Mouse (Mus musculus) macrophage (primary cell): ENCODE results near the gene Acsbg1. TPM values are rescaled to one million over a fixed set of nuclear protein-coding genes. Genes with fewer than 3 reads are reported as not detected.

Source experiments
- H3K27ac ChIP-seq: fragments of 350-480 bp; formaldehyde crosslinking; 2 replicates; pipeline ENCODE4 v1.9.0; 2021
- H3K36me3 ChIP-seq: fragments of 350-480 bp; formaldehyde crosslinking; 2 replicates; pipeline ENCODE4 v1.9.0; 2021; ENCODE audit errors: inconsistent target
- H3K4me3 ChIP-seq: fragments of 350-480 bp; formaldehyde crosslinking; 2 replicates; pipeline ENCODE4 v1.9.0; 2021; ENCODE audit errors: inconsistent target
- H3K79me2 ChIP-seq: fragments of 350-480 bp; formaldehyde crosslinking; 2 replicates; pipeline ENCODE4 v1.9.0; 2021; ENCODE audit errors: inconsistent target
- WGBS: methylation state at CpG from one replicate; pipeline ENCODE4 v1.1.7; 2026; ENCODE audit warnings: inconsistent platforms; ENCODE audit not compliant: missing documents; 5-methylcytosine and 5-hydroxymethylcytosine counted together
- polyA plus RNA-seq: library from polyadenylated mRNA; stranded (reverse); fragments of 250-400 nt; gene quantifications from 3 replicates; pipeline ENCODE4 v1.2.4, GENCODE M21; 2018; ENCODE audit warnings: inconsistent platforms

The Acsbg1 gene
- polyA plus RNA-seq, 1 experiment from 2014 or later = not detected

DNA sequence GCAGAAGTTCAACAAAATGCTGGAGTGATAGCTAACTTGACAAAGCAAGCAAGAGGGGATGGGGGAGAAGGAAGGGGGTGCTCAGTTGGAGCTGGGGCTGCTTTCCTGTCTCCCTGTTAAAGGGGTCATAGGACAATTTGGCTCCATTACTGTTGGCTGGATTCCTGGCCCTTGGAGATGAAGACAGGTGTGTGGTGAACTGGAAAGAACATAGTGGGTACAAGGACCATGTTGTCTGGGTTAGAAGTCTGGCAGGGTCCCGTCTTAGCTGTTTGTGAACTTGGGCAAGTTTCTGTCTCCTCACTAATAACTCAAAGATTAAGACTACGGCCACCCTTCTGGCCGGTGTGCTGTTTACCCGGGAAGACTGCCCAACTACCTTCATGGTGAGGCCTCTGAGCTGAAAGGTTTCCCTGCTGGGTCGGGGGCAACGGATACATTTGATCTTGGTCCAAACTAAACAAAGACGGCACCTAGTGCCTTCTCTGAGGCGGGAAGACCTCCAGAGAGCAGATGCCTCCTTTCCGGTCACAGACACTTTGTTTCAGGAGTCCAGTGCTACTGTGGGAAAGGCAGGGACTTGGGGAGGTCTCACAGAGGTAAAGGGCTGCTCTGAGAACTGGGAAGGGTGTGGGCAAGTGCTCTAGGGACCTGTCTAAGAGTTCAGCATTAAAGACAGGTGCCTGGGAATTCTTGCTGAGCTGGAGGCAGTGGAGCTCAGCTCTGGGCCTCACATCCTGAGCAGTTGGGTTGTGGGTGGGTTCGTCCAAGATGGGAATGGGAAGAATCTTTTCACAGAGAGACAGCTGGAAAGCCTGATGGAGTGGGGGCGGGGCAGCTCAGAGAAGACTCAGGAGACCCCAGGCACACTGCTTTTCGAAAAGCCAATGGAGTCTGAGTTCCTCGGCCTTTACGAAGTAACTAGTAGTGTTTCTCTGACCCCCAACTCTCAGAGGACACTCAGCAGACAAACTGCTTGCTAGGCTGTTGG, 25.9 kb upstream of the Acsbg1 start:
- Histone ChIP-seq H3K27ac (no peak overlapping the region), H3K36me3 (no peaks in the 10 kb centered on the region), H3K4me3 (no peak overlapping the region), H3K79me2 (no peaks in the 10 kb centered on the region)
- WGBS = 93% methylated on average over 14 of the region's 14 CpGs

DNA sequence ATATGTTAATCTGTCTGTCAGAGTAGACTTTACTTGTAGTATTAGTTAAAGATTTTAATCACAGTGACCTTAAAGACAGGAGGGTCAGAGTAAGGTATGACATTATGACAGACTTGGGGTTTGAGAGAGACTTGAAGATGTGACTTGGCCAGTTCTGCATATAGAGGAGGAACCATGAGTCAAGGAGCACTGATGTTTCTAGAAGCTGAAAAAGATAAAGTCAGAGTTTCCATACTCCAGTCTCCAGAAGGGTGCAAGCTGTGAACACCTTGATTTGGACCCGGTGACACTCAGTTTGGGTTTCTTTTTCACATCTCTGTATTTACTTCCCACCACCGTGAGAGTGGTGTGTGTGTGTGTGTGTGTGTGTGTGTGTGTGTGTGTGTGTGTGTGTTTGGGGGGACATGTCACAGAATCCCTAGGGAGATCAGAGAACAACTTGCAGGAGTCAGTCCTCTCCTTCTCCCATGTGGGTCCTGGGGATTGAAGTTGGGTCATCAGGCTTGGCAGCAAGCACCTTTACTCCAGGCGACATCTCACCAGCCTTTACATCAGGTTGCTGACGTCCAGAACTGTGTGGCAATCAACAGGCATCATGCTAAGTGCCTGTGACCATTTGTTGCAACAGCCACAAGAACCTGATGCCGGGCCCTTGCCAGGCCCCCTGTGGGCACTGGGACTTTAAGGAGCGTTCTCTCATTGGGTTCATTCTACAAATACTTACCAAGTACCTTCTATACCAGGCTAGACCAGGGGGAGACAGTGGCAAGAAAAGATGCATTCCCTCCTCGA, 22.3 kb upstream of the Acsbg1 start:
- no peaks in the 10 kb centered on the region for H3K79me2 ChIP-seq
- no peak overlapping the region for H3K4me3 ChIP-seq
- H3K27ac ChIP-seq = no peak overlapping the region
- WGBS = 88% methylated on average over 6 of the region's 7 CpGs
- H3K36me3 ChIP-seq = no peaks in the 10 kb centered on the region

DNA sequence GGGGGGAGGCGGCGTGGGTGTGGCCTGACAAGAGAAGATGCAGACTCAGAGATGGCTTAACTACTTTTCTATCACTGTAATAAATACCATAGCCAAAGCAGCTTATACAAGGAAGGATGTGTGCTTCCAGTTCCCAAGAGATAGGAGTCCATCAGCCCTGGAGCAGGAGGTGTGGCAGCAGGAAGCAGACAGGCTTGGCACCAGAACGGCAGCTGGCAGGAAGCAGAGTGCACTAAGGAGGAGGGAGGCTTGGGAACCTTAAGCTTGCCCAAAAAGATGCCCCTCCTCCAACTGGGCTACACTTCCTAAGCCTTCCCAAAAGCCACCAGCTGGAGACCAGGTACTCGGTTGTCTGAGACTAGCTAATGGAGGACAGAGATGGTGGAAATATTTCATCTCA, 21.2 kb upstream of the Acsbg1 start:
- H3K79me2 ChIP-seq = no peaks in the 10 kb centered on the region
- no peak overlapping the region for H3K27ac ChIP-seq
- no peaks in the 10 kb centered on the region for H3K36me3 ChIP-seq
- WGBS = 32% methylated on average over 2 of the region's 4 CpGs
- H3K4me3 ChIP-seq = no peak overlapping the region

DNA sequence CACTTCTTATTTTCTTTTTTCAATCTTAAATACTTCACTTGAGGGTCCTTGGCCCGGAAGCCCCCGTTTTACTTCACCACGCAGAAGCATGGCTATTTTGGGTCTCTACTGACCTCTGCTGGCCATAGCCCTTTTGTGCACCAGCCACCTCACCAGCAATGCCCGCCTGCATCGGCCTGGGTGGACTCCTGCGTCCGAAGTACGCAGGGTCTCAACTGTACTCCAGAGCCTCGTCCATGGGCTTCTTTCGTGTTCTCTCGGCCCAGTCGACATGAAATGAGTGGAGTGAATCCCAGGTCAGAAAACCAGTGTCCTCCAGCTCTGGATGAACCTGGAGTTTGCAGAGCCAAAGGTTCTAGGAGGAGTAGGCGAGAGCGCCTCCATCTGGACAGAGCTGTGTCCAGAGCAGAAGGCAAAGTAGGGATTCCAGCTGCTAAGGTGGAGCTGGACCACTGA, 14.9 kb upstream of the Acsbg1 start:
- Histone ChIP-seq H3K4me3 (no peak overlapping the region), H3K27ac (no peak overlapping the region)
- WGBS = 6% methylated on average over 14 of the region's 14 CpGs

DNA sequence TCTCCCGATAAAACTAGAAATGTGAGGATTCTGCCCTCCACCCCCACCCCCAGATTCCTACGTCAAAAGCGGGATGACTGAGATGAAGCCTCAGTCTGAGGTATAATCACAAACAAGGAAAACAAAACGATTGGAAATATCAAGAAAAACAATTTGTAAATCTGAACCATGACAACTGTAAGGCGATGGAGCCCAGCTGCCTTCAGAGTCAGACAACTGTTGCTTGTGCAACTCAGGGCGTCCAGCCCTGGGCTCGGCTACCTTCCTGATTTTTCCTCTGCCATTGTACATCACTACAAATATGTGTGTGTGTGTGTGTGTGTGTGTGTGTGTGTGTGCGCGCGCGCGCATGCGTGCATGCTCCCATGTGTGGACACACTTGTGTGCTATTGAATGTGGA, 12.2 kb upstream of the Acsbg1 start:
- WGBS = 81% methylated on average over 9 of the region's 13 CpGs
- no peak overlapping the region for H3K27ac ChIP-seq
- H3K36me3 ChIP-seq = no peaks in the 10 kb centered on the region
- no peaks in the 10 kb centered on the region for H3K79me2 ChIP-seq
- H3K4me3 ChIP-seq = no peak overlapping the region

More for the DNA sequence above, 14.9 kb upstream of the Acsbg1 start:
- H3K36me3 ChIP-seq = no peaks in the 10 kb centered on the region
- H3K79me2 ChIP-seq = no peaks in the 10 kb centered on the region

DNA sequence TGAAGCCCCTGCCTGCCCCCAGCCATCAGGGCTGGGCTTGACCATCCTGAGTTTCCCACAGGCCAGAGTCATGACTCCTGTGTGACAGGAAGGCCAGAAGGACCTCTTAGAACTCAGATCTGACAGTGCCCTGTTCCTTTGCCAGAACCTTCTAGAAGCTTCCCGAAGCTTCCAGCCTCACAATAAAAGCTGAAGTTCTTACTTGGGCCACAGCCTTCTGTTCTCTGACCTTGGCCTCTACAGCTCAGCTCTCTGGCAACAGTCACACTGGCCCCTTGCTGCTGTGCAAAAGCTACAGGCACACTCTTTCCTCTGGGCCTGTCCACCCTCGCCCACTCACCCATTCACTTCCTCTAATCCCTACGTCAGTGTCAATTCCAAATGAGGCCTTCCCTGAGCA, 10.3 kb upstream of the Acsbg1 start:
- Histone ChIP-seq H3K36me3 (no peaks in the 10 kb centered on the region), H3K79me2 (no peaks in the 10 kb centered on the region), H3K27ac (no peak overlapping the region), H3K4me3 (no peak overlapping the region)
- WGBS = 79% methylated on average over 3 of the region's 3 CpGs

DNA sequence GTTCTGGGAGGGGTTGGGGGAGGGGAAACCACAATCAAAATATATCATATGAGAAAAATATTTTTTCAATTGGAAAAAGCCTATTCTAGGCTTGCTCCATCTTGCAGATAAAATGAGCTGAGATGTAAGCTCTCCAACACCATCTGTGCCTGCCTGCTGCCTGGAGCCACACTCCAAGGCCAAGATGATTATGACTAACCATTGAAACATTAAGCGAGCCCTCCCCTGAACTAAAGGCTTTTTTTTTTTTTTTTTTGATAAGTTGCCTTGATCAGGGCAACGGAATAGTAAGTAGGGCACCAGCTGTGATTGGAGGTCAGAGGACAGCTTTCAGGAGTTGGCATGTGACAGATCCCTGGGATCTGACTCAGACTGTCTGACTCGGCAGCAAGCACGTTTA, 6.8 kb upstream of the Acsbg1 start:
- H3K4me3 ChIP-seq = no peak overlapping the region
- H3K27ac ChIP-seq = no peak overlapping the region
- H3K36me3 ChIP-seq = no peaks in the 10 kb centered on the region
- WGBS = 91% methylated on average over 4 of the region's 4 CpGs
- H3K79me2 ChIP-seq = no peaks in the 10 kb centered on the region

DNA sequence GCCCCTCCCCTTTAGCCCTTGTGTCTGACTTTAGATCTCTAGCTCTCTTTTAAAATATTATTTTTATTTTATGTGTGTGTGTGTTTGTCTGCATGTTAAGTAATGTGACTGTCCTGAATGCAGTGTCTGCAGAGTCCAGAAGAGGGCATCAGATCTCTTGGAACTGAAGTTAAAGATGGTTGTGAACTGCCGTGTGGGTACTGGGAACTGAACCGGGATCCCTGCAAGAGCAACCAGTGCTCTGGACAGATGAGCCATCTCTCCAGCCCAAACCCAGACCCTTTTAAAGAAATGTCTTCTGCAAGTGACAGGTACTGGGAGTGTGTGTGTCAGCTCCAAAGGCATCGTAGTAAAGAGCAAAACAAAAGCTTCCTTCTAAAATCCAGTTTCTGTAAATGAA, 4.4 kb upstream of the Acsbg1 start:
- Histone ChIP-seq H3K4me3 (no peak overlapping the region), H3K36me3 (no peaks in the 10 kb centered on the region), H3K27ac (no peak overlapping the region), H3K79me2 (no peaks in the 10 kb centered on the region)
- 92% methylated on average over 3 of the region's 3 CpGs for WGBS

DNA sequence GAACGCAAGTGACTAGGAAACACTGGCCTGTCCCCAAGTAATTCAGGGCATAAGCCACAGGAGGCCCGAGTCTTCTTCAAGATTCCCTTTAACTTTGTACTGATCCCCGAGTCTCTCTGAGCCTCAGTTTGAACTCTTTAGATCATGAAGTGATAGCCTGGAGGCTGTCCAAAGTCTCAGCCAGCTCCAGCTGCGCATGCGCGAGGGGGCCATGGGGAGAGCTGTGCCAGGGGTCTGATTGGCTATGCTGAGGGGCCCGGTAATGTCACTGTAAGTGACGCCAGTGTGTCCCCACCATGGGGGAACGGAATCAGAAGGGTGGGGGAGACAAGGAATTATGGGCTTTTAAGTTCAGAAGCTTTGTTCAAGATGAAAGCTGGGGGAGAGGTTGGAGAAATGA, 2.7 kb upstream of the Acsbg1 start:
- 90% methylated on average over 9 of the region's 9 CpGs for WGBS
- H3K79me2 ChIP-seq = no peaks in the 10 kb centered on the region
- H3K27ac ChIP-seq = no peak overlapping the region
- H3K4me3 ChIP-seq = no peak overlapping the region
- H3K36me3 ChIP-seq = no peaks in the 10 kb centered on the region

DNA sequence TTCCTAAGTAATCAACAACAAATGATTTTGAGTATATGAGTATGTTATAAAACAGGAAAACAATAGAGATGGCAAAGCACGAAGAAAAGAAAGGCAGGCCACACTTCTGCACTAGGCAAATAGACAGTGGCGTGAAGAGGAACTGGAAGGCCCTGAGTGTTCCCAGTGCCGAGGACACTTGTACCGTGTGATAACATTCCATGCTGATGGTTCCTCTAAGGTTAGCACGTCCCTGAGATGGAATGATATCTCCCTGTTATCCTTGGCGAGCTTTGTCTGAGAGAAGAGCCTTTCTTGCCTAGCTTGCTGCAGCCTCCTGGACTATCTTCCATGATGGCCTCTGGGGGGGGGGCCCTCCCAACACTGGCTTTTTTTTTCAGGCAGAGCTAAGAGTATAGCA, 2.9 kb downstream of the Acsbg1 start:
- WGBS = 87% methylated on average over 6 of the region's 6 CpGs
- no peaks in the 10 kb centered on the region for H3K79me2 ChIP-seq
- no peaks in the 10 kb centered on the region for H3K36me3 ChIP-seq
- no peak overlapping the region for H3K27ac ChIP-seq
- H3K4me3 ChIP-seq = no peak overlapping the region

DNA sequence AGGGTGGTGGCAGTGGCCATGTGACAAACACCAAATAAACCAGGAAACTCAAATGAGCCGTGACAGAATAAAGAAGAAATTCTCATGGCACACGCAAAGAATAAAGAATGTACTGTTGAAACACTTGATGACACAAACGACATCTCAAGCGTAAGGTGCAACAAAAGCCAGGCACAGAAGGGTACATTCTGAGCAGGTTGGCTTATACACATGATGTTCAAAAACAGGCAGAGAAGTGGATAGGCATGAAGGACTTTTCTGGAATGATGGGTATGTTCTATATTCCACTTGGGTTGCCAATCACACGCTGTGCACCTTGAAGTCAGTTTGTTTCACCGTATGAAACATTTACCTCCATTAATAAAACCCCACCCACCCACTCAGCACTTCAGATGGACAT, 5.3 kb downstream of the Acsbg1 start:
- H3K4me3 ChIP-seq = no peak overlapping the region
- no peak overlapping the region for H3K27ac ChIP-seq
- WGBS = 89% methylated on average over 6 of the region's 6 CpGs
- H3K79me2 ChIP-seq = no peaks in the 10 kb centered on the region
- no peaks in the 10 kb centered on the region for H3K36me3 ChIP-seq

DNA sequence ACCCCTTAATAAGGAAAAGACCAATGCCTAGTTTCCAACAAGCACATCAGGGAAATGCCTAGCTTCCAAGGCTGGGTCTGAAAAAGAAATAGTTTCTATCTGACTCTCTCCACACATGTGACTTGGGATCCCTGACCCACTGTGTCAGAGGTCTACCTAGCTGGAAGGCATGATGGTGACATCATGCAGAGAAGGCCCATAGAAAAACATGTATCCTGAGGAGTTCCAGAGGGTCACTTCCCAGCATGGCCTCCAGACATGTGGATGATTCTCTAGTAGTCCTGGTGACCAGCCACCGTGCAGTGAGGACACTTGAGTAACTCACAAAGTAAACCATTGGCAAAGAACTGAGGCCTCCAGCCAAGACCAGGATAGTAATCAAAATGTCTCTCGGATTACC, 5.8 kb downstream of the Acsbg1 start:
- no peaks in the 10 kb centered on the region for H3K36me3 ChIP-seq
- no peak overlapping the region for H3K4me3 ChIP-seq
- H3K79me2 ChIP-seq = no peaks in the 10 kb centered on the region
- 90% methylated on average over 2 of the region's 2 CpGs for WGBS
- H3K27ac ChIP-seq = no peak overlapping the region

DNA sequence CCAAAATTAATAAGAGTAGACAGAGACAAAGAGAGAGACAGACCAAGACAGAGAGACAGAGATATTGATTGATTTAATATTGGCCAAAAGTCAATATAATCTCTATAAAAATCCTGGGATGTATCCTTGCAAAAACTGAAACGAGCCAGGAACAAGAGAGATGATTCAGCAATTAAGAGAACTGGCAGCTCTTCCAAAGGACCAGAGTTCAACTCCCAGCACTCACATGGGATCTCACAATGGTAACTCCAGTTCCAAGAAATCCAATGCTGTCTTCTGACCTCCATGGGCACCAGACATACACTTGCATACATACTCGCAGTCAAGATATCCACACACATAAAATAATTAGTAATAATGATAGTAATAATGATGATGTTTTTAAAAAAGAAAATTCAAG, 8.9 kb downstream of the Acsbg1 start:
- no peaks in the 10 kb centered on the region for H3K36me3 ChIP-seq
- no peaks in the 10 kb centered on the region for H3K79me2 ChIP-seq
- 86% methylated on average over 2 of the region's 2 CpGs for WGBS
- H3K27ac ChIP-seq = no peak overlapping the region
- no peak overlapping the region for H3K4me3 ChIP-seq

DNA sequence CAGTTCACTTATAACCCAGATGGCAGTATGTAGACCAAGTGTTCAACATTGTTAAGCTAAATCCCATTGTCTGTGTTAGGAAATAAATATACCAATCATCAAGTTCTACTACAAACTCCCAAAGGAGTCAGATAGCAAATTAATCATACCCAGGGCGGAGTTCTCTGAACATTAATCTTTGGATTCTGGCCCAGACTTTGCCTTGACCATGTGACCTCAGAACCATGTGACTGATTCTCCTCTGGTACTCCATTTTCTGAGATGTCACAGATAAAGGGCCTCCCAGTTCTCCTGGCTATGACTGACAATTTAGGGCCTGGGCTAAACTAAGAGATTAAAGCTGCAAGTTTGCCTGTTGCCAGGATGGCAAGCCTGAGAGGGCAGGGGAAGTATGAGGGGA, 12.3 kb downstream of the Acsbg1 start:
- Histone ChIP-seq H3K79me2 (no peaks in the 10 kb centered on the region), H3K27ac (no peak overlapping the region), H3K4me3 (no peak overlapping the region), H3K36me3 (no peaks in the 10 kb centered on the region)
- 86% methylated on average over 1 of the region's 1 CpGs for WGBS

DNA sequence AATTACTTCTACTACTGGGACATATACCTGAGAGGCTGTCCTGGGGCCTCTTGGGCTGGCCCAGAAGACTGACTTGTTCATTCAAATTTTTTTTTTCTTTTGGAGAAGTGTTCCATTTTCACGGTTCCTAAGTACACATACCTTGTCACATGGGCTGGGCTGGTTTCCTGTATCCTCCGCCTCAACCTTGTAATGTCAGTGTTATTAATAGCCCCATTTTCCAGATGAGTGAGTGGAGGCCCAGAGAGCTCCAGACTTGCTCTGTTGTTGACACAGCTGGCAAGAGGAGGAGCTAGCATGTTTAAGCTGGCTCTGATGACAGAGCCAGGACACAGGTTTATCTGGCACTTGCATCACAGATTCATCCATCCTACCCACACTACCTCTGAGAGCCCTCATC, 14.2 kb downstream of the Acsbg1 start:
- Histone ChIP-seq H3K4me3 (no peak overlapping the region), H3K36me3 (no peaks in the 10 kb centered on the region), H3K27ac (no peak overlapping the region), H3K79me2 (no peaks in the 10 kb centered on the region)
- WGBS = 47% methylated on average over 2 of the region's 2 CpGs
